Mouse (Mus musculus) liver, adult 2 months (tissue): Measurements from ENCODE around the gene Mapk14.

Experiments
- CTCF ChIP-seq: fragments of 200-500 bp; IDR thresholded peaks from 2 replicates; pipeline ENCODE4 v1.5.1; 2011; ENCODE audit warnings: low read depth, low read length, control low read depth
- POLR2A ChIP-seq: fragments of 200-500 bp; IDR thresholded peaks from 2 replicates; pipeline ENCODE4 v1.6.1; 2011; ENCODE audit warnings: low read length, control low read depth; ENCODE audit not compliant: insufficient read depth; ENCODE audit errors: extremely low read depth

DNA sequence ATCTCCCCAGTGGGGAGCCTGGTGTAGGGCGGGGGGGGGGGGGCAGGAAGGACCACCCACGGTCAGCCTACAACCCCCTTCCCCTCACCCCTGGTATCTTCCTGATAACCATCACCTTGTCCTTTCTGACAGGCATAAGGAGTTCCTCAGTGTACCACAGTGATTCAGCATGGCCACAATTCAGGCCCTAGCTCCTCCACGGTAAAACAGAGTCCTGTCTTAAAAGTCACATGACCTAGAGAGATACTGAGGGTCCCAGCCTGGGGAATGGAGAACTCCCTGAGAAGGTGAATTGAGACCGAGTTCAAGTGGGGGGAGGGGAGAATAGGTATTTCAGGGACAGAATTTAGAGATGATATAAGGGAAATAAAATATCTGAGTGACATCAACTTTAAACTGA is 3.8 kb upstream of the Mapk14 start:
- TF ChIP-seq CTCF (no peak), POLR2A (no peak)
